Mouse (Mus musculus) heart, postnatal 10 days (tissue): ENCODE data around the gene Ankmy2. TPM values are rescaled to one million over a fixed set of nuclear protein-coding genes. Genes with fewer than 3 reads are reported as not detected.

Experiments used
- DNase-seq, 2 experiments: peaks; one replicate each; pipeline ENCODE4 v3.0.0; 2021
- intact Hi-C: fragments of 180-260 bp; cut with DNase I; formaldehyde crosslinking; loops from one replicate; pipeline ENCODE4 v1.15.1; 2025
- total RNA-seq, 2 experiments: library from RNA; stranded (reverse); gene quantifications; 2 replicates each; pipeline ENCODE4 v1.2.3; 2021

The Ankmy2 gene
- 10 to 100 TPM; 19.7 to 23.8 TPM for total RNA-seq

DNA sequence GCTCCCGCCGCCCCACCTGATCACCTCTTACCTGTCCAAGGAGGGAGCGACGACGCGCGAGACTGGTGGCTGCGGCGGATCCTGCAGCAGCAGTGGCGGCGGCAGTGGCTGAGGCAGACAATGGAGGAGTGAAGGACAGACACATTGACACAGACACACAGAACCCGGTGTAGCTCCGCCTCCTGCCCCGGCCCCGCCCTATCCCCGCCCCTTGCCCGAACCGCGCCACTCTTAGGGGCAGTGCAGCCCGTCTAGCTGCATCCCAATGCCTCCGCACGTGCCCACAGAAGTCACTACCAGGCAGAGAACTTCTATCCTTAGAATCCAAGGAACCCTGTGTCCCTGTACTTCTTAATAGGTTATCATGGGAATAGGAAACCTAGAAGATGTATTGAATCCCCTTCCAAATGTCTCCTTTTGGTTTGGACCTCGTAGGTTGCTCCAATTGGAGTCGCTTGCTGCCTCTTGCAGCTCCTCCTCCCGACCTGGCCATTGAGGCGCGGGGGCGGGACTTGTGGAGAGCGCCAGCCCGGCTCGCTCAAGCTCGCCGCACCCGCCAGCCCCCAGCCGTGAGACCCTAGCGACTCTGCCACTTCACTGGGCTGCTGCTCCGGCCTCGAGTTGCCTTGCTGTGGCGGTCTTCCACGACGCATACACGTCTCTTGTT lies at the start of gene Ankmy2:
TSS of gene Ankmy2 (plus strand) at position 478 of the 667 bp plus-strand sequence.
- peak; percentile 92 to 93 for DNase-seq
- intact Hi-C loops = loop anchor here (2.0 to 5.0 kb wide), 3 partner anchors 20 to 1629 kb away; partner anchors contain the start of gene Tspan13

DNA sequence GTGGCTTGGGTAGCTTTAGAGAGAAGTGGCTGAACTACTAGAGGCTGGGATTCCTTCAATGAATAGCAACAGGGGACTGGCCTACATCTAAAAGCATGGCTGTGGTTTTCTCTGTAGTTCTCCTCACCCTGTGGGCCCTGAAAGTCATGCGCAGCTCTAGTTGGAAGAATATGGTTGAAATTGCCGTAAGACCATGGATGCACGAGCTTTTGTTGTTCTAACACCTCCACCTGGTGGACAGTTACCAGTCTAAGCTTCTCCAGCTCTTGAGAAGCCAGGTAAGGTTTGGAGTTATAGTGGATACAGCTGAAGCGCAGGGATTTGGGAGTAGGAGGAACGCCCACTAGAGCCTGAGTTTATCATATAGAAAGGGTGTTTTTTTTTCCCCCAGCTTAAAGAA lies 48.5 kb upstream of the Ankmy2 start:
- intact Hi-C loops = loop anchor here (5.0 kb wide), 1 partner anchor 211 kb away; no protein-coding TSS in a partner anchor
- DNase-seq = no peak

DNA sequence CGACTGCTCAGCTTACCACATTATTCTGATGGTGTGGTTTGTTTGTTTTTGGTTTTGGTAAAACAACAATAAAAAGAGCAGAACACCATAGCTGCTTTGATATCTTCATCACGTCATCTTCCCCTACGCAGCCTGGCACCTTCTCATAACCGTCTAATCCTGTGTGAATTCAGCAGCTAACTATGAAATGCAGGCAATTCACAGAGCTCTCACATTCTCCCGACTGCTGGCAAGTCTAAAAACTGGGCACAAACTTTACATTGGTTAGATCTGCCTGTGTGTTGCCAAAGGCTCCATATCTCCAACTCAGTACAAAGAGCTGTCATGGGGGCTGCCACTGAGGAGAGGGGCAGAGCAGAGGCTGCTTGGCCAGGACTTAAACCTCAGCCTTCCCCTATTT lies 46.5 kb upstream of the Ankmy2 start:
- intact Hi-C loops = no loop called here

DNA sequence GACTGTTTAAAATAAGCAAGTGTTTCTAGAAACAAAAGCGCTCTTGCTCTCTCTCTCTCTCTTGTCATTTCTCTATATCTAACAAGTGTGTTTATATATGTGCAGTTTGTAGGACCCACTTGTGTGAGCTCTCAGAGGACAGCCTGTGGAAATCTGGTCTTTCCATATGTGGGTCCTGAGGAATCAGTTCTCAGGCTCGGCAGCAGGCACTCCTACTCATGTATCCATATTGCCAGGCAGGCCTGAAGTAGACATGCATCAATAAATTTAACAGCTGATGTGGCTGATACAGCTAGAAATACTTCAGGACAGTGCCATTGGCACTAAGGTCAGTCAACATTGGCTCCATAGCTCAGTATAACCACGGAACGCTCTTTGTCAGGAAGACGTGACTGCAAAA lies 45.8 kb upstream of the Ankmy2 start:
- DNase-seq = no peak
- intact Hi-C loops = no loop called here

More for the DNA sequence above, 46.5 kb upstream of the Ankmy2 start:
- no peak for DNase-seq

DNA sequence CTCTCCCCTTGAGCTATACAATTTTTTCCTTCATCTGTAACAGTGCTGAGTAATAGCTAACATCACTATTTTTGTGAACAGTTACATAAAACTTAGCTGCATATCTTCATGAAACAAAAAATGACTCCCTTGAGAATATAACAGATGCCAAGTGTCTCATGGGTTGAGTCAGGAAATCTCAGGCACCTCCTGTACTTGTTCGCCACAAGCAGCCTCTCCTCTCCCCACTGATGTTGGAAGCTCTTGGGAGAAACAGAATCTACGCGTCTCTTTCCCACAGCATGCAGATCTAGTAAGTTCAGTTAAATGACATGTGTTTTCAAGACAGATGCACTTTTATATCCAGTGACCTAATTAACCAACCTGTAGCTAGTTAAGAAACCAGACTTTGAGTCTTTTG lies 44.8 kb upstream of the Ankmy2 start:
- DNase-seq = no peak
- intact Hi-C loops = no loop called here

DNA sequence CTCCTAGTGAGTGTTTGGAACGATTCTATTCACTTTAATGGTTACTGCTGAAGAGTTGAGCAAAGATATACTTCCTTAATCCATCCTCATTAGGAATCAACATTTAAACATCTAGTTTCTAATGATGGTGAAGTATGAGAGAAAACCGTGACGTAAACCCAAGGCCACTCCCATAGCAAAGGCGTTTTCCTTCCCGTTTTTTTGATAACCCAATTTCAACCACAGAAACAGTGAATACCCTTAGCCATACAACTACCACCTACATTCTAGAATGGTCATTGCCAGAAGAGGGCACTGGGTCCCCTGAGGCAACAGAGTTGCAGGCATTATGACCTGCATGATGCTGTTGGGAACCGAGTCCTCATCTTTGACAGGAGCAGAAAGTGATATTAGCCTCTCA lies 39.8 kb upstream of the Ankmy2 start:
- intact Hi-C loops = no loop called here
- no peak for DNase-seq

DNA sequence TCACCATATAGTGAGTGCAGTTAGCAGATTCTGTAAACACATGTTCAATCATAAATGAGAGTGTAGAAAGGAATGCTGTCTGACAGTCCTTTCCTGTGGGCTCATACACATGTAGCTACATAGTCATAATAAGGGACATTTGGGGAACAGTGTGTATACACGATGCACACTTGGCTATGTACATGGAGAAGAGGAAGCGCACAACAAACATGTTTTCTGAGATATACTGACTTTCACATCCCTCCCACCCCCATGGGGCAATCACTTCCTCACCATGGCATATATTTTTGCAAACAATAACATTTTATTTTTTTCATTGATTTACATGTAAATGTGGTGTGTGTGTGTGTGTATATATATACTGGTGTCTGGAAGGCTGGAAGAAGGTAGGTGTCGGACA lies 37.7 kb upstream of the Ankmy2 start:
- intact Hi-C loops = no loop called here

DNA sequence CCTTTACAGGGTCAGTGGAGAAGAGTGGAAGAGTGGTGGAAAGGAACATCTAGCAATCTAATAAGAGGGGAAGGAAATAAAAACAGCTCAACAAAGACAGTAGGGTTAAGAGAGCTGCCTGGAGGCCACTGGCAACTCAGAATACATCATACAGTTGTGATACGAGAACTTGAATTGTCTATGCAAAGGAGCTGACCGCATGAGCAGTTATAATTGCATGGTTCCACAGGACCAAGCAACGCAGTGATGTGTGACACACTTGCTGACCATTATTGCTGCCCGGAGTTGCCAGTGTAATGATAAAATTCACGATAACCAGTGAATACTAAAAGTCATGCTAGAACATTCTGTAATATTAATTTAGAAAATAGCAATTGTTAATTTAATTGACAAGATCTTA lies 30.9 kb upstream of the Ankmy2 start:
- DNase-seq = no peak
- intact Hi-C loops = no loop called here

More for the DNA sequence above, 37.7 kb upstream of the Ankmy2 start:
- no peak for DNase-seq

DNA sequence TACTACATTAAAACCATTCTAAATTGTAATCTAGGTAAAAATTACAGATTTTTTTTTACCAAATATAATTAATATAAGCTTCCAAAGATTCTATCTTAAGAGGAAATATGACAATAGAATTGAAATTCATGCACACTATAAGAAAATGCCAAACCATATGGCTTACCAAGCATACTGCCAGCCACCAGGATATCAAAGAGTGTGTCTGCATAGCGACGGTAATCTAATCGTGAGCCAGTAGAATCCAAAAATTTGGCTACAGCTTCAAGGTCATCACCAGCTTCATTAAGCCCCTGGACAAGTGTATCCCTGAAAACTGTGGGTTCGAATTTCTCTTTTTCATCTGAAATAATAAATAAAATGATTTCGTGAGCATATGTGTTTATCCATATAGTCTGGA lies 27.1 kb upstream of the Ankmy2 start:
- intact Hi-C loops = no loop called here
- DNase-seq = no peak

DNA sequence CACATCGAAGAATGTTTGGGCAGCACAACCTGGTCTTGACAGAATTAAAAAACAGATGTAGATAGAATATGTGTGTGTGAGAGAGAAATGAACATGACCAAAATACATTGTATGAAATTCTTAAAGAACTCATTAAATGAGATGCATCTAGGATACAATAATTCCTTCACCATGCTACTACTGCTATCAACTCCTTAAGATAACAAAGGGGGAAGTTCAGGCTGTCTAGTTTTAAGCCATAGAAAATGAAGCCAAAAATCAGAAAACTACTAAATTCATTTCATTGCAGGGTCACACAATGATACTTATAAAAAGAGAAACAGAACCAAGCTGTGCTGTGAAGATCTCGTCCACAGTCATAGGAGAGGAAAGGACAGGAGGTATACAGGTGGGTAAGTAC lies 24.7 kb upstream of the Ankmy2 start:
- DNase-seq = no peak
- intact Hi-C loops = no loop called here

DNA sequence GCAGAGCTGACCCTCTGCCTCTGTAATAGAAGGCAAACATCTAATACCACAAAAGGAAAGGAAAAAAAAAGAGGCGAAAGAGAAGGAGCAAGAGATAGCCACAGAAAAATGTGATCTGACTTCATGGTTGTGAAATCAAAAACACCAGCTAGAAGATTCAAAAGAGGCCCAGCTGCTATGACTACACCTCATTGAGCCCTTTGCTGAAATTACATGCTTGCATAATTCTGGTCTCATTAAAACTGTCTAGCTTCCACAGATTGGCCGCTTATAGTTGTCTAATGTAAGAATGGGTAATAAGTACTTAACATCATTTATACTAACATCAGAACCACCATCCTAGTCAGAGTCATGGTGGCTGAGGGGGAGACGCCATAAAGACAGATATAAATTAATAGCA lies 24.2 kb upstream of the Ankmy2 start:
- DNase-seq = no peak
- intact Hi-C loops = no loop called here

DNA sequence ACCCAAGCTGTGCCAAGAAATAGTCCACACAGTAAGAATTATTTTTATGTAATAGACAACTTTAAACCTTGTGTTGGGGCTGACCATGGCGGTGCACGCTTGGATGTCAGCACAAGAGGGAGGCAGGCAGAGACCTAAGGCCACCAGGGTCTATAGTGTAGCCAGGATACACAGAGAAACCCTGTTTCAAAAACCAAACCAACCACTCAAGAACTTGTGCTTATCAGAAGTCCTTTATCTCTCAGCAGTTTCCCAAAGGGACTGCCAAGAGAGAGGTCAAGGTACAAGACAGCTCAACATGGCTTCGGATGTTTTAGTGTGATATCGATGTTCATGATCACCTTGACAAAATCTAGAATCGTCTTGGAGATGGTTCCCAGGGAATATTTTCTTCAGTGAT lies 23.4 kb upstream of the Ankmy2 start:
- DNase-seq = no peak
- intact Hi-C loops = no loop called here

DNA sequence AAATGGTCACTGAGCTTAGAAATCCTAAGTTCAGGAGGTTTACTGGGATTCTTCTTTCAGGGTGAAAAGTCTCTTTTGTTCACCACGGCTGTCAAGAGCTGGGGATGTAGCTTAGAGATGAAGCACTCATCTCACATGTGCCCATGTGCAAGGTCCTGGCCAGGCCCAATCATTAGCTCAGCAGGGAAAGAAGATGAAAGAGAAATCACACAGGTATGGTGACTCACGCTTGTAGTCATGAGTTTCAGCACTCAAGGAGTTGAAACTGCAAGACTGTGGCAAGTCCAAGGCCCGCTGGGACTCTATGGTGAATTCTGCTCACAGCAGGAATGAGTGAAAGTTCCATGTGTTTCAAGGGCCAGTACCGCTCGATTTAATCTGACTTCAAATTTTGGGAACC lies 22.8 kb upstream of the Ankmy2 start:
- no peak for DNase-seq
- intact Hi-C loops = no loop called here

DNA sequence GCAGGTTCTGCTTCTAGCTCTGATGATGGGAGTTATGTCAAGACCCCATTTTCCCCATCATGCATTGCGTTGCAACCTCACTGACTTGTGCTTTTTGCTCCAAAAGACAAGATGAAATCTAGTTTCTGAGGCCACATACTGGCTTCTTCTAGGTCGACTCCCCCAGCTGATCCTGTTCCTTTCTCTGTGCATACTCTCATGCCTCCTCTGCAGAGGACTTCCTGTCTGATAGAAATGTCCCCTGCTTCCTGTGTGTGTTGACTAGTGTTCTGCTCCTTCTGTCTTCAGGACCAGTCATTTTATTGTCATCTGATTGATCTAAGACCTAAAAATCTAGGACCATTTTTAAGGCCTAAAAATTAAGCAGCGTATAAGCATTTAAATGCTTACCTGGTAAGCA lies 21.5 kb upstream of the Ankmy2 start:
- DNase-seq = no peak
- intact Hi-C loops = no loop called here

DNA sequence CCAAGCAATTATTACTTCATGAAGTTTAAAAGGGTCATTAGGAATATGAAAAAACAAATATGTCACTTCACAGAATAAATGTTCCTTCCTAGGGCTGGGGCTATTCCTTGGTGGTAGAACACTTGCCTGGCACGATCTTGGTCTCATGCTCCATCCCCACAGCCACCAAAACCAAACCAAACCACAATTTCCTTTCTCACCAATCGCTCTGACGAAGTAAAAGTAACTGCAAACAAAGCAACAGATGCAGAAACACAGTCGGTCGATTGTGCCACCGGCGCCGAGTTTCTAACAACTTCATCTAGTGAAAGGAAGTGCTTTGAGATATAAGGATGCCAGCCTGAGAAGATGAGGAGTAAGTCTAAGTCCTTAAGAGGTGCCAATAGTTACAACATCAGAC lies 20.6 kb upstream of the Ankmy2 start:
- no peak for DNase-seq
- intact Hi-C loops = loop anchor here (2.0 kb wide), 1 partner anchor 21 kb away; the partner anchor contains the start of gene Ankmy2

DNA sequence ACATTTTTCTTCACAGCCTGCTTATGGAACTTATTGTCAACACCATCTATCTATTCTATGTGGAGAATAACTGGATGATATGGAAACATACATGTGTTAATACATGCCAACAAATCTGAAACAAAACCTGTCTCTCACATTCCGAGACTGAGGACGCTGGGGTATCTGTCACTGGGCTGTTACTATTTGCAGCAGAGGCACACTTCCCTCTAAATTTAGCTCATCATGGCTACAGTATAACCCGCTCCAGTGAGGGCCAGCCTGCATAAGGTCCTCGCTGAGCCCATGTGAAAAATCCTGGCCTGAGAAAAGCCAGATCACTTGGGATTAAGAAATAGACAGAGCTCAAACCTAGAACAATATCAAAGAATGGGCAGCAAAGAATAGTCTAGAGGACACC lies 19.7 kb upstream of the Ankmy2 start:
- peak; percentile 42 to 43 for DNase-seq

DNA sequence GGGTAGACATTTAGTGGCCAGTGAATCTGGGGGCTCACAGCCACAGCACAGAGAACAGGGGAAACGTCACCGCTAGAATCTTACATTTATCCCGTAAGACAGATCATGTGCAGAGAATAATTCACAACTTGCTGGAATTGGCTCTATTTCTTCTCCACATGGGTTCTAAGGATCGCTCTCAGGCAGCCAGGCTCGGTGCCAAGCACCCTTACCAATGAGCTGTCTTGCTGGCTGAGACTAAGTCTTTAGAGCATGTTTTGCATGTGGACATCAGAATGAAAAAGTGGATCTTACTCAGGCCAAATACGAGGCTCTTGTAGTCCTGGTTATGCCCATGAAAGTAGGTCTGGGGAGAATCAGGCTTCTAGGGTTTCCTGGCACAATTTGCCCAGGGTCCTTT lies 16.5 kb upstream of the Ankmy2 start:
- DNase-seq = no peak

More for the DNA sequence above, 19.7 kb upstream of the Ankmy2 start:
- intact Hi-C loops = loop anchor here (2.0 kb wide), 1 partner anchor 20 kb away; the partner anchor contains the start of gene Ankmy2

DNA sequence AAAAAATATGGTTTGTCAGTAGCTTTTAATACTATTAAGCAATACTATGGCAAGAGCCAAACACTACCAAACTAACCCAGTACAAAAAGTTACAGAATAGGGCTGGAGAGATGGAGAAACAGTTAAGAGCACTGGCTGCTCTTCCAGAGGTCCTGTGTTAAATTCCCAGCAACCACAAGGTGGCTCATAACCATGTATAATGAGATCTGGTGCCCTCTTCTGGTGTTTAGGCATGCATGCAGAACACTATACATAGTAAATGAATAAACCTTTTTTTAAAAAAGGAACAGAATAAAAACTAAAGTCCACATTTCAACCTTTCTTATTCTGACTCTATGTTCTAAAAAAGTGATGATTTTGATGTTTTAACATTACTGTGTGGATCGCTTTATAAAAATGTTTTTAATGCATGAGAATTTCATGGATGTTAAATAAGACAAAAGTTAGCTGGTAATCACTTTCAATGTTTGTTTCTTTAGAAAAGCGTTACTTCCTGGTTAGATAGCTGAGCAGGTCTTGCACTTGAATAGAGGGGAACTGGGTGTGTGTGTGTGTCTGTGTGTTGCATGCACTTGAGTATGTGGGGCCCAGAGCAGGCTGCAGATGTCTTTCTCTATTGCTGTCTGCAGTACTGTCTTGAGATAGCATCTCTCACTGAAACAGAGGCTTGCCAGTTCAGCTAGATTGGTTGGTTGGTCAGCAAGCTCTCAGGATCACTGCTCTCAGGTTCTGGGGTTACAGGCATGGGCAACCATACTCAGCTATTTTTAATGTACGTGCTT lies 10.5 kb upstream of the Ankmy2 start:
- no peak for DNase-seq
- intact Hi-C loops = no loop called here

More for the DNA sequence above, 16.5 kb upstream of the Ankmy2 start:
- intact Hi-C loops = no loop called here

DNA sequence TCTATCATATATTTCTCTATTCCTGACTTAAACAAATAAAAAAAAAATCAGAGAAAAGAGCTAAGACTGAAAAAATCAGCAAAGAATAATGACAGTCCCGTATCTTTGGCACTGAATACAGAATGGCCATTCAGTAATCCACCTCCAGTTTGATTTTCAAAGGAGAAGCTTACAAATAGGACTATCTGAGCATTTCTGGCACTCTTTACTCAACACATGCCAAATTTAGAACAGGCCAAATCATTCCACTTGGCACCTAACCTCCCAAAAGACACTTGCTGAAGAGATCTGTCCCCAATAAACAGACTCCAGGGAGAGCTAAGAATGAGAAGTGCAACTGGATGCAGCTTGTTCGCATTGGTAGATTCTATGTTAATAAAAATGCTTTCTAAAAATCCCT lies 6.6 kb upstream of the Ankmy2 start:
- intact Hi-C loops = no loop called here
- DNase-seq = peak; percentile 36 to 46

DNA sequence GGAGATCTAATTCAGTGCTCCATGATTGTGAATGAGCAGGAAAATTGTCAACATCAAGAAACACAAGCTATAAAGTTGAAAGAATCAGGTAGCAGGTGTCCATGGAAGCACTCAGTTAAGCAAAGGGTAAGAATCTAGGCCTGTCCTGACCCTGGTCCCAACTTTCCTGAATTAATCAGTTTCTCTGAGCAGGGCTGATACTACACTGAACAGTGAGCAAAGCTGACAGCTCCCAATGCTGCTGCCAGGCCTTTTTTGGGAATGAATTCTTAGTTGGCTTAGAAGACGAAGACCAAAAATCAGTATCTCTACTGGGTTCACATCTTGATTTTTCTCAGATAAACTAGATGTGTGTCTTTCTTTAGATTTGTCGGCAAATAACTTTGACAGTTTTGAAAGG lies 6.2 kb upstream of the Ankmy2 start:
- intact Hi-C loops = no loop called here
- DNase-seq = no peak

DNA sequence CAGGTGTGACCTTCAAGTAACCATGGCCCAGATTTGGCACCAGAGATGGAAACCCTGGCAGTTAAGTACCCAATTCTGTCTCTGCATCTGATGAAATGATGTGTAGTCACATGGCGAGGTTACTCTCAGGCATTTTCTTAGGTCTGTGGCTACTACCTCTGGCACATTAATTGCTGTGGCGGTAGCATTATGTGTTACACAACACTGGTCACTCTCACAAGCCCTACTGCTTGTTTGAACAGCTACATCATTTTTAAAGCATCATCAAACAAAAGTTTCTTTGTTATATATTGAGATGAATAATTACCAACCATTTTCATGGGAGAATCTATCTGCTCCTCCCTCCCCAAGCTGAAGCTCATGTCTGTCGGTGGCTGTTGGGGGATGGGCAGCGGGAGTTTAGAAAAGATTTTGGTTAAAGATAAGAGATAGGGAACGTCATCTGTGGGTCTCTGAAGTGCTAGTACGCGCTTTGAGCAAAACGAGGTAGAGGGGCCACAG lies 1.7 kb upstream of the Ankmy2 start:
- peak; percentile 32 to 35 for DNase-seq
- intact Hi-C loops = loop anchor here (5.0 kb wide), 2 partner anchors 113 to 1628 kb away; partner anchors contain the start of gene Tspan13
